Mouse (Mus musculus) midbrain, embryonic 10.5 days (tissue): Measurements from ENCODE around the gene Cep112. TPM values are rescaled to one million over a fixed set of nuclear protein-coding genes. Genes with fewer than 3 reads are reported as not detected.

Experiments
- DNase-seq: peaks from one replicate; pipeline ENCODE4 v3.0.0-alpha.2; 2017; ENCODE audit warnings: low spot score
- H3K27ac ChIP-seq: fragments of 300-500 bp; sonication (generic); replicated peaks from 2 replicates; pipeline ENCODE4 v1.5.1; 2016; ENCODE audit warnings: mild to moderate bottlenecking
- H3K27me3 ChIP-seq: fragments of 300-500 bp; sonication (generic); 2 replicates; pipeline ENCODE4 v1.6.1; 2016; ENCODE audit warnings: low read depth, mild to moderate bottlenecking; ENCODE audit not compliant: poor library complexity, severe bottlenecking
- H3K36me3 ChIP-seq: fragments of 300-500 bp; sonication (generic); 2 replicates; pipeline ENCODE4 v1.6.1; 2016; ENCODE audit warnings: mild to moderate bottlenecking, moderate library complexity
- H3K4me1 ChIP-seq: fragments of 300-500 bp; sonication (generic); 2 replicates; pipeline ENCODE4 v1.6.1; 2016
- H3K4me3 ChIP-seq: fragments of 300-500 bp; sonication (generic); 2 replicates; pipeline ENCODE4 v1.5.1; 2016; ENCODE audit warnings: mild to moderate bottlenecking, moderate library complexity
- H3K9me3 ChIP-seq: fragments of 300-500 bp; sonication (generic); replicated peaks from 2 replicates; pipeline ENCODE4 v1.6.1; 2016; ENCODE audit warnings: mild to moderate bottlenecking
- WGBS: fragments of 180-500 bp; shearing (Covaris S2); methylation state at CpG from one replicate; pipeline ENCODE4 v1.1.7; 2016; 5-methylcytosine and 5-hydroxymethylcytosine counted together
- polyA plus RNA-seq: library from polyadenylated mRNA; unstranded; fragments of >200 nt; fragmentation: Nextera tagmentation; extraction: Ambion mirVana; gene quantifications from 2 replicates; pipeline ENCODE4 v1.2.1, GENCODE M21; 2016

The Cep112 gene
- polyA plus RNA-seq, 1 experiment from 2014 or later = 13.3 TPM

DNA sequence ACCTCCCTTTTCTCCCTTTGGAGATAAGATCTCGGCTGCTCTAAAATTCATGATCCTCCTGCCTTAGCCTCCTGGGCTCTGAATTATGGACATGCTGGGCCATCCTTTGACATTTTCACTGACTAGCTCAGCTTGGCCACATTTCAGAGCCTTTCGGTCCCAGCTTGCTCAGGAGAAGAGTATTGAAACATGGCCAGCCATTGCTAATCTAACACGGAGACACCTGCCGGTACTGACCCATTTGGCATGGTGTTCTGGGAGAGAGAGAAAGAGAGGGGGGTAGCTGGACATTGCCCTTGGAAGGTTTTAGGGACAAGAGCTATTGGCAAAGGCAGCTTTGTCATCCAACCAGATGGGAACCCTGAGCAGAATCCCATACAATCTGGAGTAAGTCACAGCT lies 472.0 kb downstream of the Cep112 start:
- H3K4me1 ChIP-seq = peaks cover 61% of the 10 kb centered on the region

DNA sequence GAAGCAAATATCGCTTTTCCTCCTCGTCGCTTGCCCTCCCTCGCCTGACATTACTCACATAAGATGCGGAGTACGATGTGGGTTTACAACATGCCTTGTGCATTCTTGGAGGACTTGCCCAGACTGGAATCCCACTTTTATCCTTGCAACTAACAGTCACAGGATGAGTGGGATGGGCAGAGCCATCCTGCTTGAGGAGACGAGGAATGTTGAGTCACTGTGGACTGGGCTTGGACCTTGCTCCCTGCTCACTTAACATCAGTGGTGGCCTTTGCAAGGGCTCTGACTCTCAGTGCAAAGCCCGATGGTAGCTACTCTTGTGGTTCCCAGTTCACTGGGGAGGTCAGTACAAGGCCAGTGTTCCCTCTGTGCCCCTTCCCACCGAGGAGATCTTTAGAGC lies 473.1 kb downstream of the Cep112 start:
- no peaks in the 10 kb centered on the region for H3K9me3 ChIP-seq
- H3K36me3 ChIP-seq = no peaks in the 10 kb centered on the region
- H3K27ac ChIP-seq = peak overlapping the region; percentile 49; the same call in 1 of the 2 replicates
- H3K27me3 ChIP-seq = peaks cover 63% of the 10 kb centered on the region
- H3K4me3 ChIP-seq = no peak overlapping the region
- no peak for DNase-seq
- H3K4me1 ChIP-seq = peaks cover 53% of the 10 kb centered on the region
- 79% methylated on average over 9 of the region's 9 CpGs for WGBS

More for the DNA sequence above, 472.0 kb downstream of the Cep112 start:
- Histone ChIP-seq H3K9me3 (no peaks in the 10 kb centered on the region), H3K27ac (0 out of 2 replicates have a peak overlapping the region, but pooled peaks have one; percentile 25), H3K4me3 (no peak overlapping the region), H3K36me3 (no peaks in the 10 kb centered on the region), H3K27me3 (peaks cover 63% of the 10 kb centered on the region)
- no peak for DNase-seq
- 88% methylated on average over 4 of the region's 4 CpGs for WGBS

DNA sequence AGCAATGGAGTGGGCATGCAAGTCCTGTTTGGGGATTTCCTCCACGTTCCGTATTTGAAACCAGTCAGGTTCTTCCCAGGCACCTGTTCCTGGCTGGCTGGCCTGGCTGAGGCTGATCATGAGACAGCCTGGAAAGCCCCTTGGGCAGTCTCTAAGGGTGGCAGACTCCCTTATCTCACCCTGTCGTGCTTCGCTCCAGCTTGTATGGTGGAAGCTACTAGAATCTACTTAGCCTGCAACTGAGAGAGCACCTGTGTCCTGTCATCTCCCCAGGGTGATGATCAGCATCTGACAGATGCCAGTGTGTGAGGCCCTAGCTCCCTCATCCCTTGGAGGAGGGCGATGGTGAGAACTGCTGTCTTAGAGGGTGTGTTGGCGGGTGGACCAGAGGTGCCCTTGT lies 473.5 kb downstream of the Cep112 start:
- H3K9me3 ChIP-seq = no peaks in the 10 kb centered on the region
- peaks cover 49% of the 10 kb centered on the region for H3K4me1 ChIP-seq
- 88% methylated on average over 6 of the region's 6 CpGs for WGBS
- DNase-seq = no peak
- no peak overlapping the region for H3K4me3 ChIP-seq
- H3K27me3 ChIP-seq = peaks cover 59% of the 10 kb centered on the region
- H3K36me3 ChIP-seq = no peaks in the 10 kb centered on the region
- peak overlapping the region; percentile 49; the same call in 1 of the 2 replicates for H3K27ac ChIP-seq

DNA sequence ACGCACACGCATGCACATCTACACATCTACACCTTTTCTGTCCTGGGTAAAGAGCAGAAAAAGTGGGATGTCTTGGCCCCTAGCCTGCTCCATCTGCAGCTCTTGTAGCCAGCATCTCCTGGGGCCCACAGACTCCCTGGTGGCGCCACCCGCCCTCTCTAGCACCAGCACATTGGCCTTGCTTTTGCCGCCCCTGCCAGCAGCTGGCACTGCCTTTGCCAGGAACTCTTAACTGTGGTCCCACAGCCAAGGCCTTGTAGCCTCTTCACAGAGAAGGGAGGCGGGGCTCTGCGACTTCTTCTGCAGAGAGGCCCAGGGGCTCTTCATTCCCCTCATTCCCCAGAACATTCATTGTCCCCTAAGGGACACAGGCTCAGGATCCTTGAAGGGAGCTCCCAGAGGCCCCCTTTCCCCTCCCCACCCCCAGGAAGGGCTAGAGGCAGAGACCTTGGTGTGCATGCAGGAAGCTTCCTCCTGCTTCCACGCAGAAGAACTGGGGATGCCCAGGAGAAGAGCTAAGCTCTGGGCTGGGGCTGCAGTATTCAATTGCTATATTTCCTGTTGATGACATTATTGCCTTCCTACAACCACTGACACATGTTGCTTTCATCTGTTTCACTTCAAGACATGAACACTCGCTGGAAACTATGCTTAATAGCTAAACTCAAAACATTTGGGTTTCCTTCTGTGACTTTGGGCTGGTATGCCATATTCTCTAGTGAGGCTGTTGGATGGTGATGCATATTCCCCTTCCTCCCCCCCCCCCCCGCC lies 475.9 kb downstream of the Cep112 start:
- H3K27ac ChIP-seq = peak overlapping the region; percentile 53
- H3K36me3 ChIP-seq = no peaks in the 10 kb centered on the region
- 81% methylated on average over 10 of the region's 10 CpGs for WGBS
- peaks cover 38% of the 10 kb centered on the region for H3K27me3 ChIP-seq
- peaks cover 31% of the 10 kb centered on the region for H3K4me1 ChIP-seq
- H3K9me3 ChIP-seq = no peaks in the 10 kb centered on the region
- no peak overlapping the region for H3K4me3 ChIP-seq
- DNase-seq = no peak

DNA sequence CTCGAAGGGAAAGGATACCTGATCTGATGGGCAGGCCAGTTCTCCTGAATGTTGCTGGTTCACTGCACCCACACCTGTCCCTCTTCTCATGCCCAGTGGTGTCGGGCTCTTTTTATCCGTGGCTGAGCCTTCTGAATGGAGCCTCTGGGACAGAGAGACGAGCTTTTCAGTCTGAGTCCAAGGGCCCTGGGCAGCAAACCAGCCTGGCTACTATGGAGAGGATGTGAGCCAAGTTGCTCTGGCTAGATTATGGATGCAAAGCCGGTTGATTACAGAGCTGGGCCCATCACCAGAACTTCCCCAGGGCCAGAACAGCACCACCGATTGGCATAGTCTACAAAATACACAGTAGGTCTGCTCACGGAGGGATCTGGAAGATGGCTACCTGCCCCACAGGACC lies 476.7 kb downstream of the Cep112 start:
- H3K27ac ChIP-seq = no peak overlapping the region
- DNase-seq = no peak
- 70% methylated on average over 7 of the region's 7 CpGs for WGBS

DNA sequence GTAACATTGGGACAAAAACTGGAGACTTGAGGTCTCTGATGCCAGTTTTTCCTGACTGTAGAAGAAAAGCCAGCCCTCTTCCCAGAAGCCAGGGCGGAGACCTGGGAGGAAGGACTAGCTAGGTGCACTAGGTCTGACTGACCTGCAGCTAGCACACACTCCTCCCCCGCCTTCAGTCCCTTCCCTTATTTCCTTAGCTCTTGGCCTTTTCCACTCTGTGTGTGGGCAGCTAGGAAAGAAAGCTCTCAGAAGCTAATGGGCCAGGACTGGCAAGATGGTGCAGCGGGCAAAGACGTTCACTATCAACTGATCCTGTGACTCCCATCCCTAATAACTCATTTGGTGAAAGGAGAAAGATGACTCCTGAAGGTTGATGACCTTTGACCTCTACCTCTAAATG lies 477.3 kb downstream of the Cep112 start:
- Histone ChIP-seq H3K36me3 (no peaks in the 10 kb centered on the region), H3K27me3 (peaks cover 36% of the 10 kb centered on the region), H3K27ac (no peak overlapping the region), H3K9me3 (no peaks in the 10 kb centered on the region), H3K4me1 (peaks cover 31% of the 10 kb centered on the region), H3K4me3 (no peak overlapping the region)
- no peak for DNase-seq
- 87% methylated on average over 4 of the region's 4 CpGs for WGBS

More for the DNA sequence above, 476.7 kb downstream of the Cep112 start:
- Histone ChIP-seq H3K4me3 (no peak overlapping the region), H3K36me3 (no peaks in the 10 kb centered on the region), H3K27me3 (peaks cover 36% of the 10 kb centered on the region), H3K4me1 (peaks cover 32% of the 10 kb centered on the region), H3K9me3 (no peaks in the 10 kb centered on the region)

DNA sequence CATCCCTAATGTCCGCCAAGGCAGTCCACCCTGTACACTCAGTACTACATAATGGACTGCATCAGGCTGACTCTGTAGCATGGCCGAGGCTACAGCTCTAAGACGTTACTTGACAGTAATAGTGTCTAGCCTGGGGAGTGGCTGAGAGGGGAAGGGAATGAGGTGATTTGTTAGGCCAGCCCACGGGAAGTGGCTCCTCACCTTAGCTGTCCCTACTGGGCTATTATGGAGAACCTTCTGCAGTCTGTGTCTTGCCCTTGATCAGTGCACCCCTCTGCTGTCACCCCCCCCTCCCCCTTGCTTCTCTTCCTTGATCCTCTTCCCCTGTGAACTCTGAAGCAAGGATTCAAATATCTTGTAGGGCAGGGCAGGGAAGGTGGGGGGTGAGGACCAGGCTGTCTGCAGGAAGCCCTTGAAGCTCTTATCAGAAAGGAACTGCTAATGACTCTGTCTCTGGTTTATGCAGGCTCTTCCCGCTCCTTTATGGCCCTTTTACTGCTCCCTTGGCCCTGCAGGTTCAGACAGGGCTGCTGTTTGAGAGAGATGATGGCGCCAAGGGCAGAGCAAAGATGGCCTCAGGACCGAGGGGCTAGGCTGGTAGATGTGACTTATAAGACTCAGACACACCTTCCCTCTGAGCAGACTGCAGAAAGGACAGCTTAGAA lies 481.7 kb downstream of the Cep112 start:
- Histone ChIP-seq H3K27ac (no peak overlapping the region), H3K4me3 (no peak overlapping the region), H3K4me1 (peaks cover 36% of the 10 kb centered on the region), H3K9me3 (0 out of 2 replicates have a peak, but pooled peaks cover under 1% of the 10 kb centered on the region), H3K36me3 (no peaks in the 10 kb centered on the region), H3K27me3 (peaks cover 52% of the 10 kb centered on the region)
- WGBS = 78% methylated on average over 7 of the region's 7 CpGs
- DNase-seq = no peak

DNA sequence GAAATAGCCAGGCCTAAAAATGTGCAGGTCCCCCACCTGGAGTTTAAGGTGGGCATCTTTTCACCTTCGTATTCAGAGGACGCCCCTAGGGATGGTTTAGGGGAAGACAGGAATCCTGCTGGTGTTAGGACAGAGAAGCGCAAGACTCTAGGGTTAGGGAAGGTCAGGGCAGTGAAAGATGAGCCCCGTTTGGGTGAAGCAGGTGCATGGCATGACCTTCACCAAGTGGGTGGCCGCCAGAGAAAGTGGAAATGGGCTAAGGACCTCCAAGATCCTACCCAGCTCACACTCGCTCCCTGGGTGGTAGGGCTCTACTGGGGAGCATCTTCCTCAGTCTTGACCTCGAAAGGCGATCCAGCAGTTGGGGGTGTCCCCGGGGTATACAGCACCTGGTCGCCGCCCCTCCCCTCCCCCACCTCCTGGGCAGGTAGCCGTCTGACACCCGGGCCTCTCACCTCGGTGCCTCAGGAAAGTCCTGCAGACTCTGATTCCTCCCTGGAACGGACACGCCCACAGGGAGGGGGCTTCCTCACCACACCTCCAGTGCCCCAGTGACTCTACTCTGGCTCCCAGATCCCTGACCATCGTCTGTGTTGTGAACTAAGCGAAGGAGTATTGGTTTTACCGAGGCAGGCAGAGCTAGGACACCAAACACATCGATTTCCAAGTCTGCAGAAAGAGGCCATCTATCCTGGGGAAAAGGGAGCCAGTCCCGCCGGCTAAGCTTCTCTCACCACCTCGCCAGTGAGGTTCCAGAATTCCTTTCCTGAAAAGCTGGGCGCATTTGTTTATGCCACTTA lies 484.6 kb downstream of the Cep112 start:
- DNase-seq = no peak
- H3K27me3 ChIP-seq = peaks cover 55% of the 10 kb centered on the region

More for the DNA sequence above, 484.6 kb downstream of the Cep112 start:
- Histone ChIP-seq H3K9me3 (peaks cover 9% of the 10 kb centered on the region; the same call in 1 of the 2 replicates), H3K4me3 (peak overlapping the region; percentile 34), H3K4me1 (peaks cover 35% of the 10 kb centered on the region), H3K27ac (peak overlapping the region; percentile 65), H3K36me3 (no peaks in the 10 kb centered on the region)
- 9% methylated on average over 24 of the region's 24 CpGs for WGBS

Other genes with a start within 250 kb of the Cep112 start
- gene Apoh, start 81.8 kb upstream of the Cep112 start, polyA plus RNA-seq = not detected in 2 replicates
- 2.5 and 2.6 TPM in 2 replicates for gene Prkca, start 81.3 kb upstream of the Cep112 start, polyA plus RNA-seq